Mouse (Mus musculus): Measurements from ENCODE around the gene Clec4e. TPM values are rescaled to one million over a fixed set of nuclear protein-coding genes. Genes with fewer than 3 reads are reported as not detected.
"Not testable (repeated sequence)": the region's sequence is repeated elsewhere in the genome, so short reads cannot be mapped to it uniquely, and the experiment has no call there.

The Clec4e gene
- 0.07 and 0.18 TPM in 2 replicates for polyA plus RNA-seq (2012; rRNA removed)

GRCm38 (mm10) chr6:123289753-123290152, at the start of gene Clec4e:
Clec4e (minus strand) TSS chr6:123289870.
- no peak for DNase-seq (ENCODE audit: low spot score)

- DNase-seq (ENCODE audit: low spot score), result no peak
Measured at GRCm38 (mm10) chr6:123332503-123332902, 42.8 kb upstream of the Clec4e start.

GRCm38 (mm10) chr6:123308033-123308432, 18.4 kb upstream of the Clec4e start, which contains the start of gene Vmn2r19:
Vmn2r19 (plus strand) TSS chr6:123308333.
- DNase-seq (ENCODE audit: low spot score), result no peak

GRCm38 (mm10) chr6:123306315-123306714, 16.6 kb upstream of the Clec4e start:
- DNase-seq (ENCODE audit: low spot score), result not testable (repeated sequence)

GRCm38 (mm10) chr6:123296687-123297086, 7.0 kb upstream of the Clec4e start:
- DNase-seq (ENCODE audit: low spot score), result no peak

GRCm38 (mm10) chr6:123293509-123293908, 3.8 kb upstream of the Clec4e start:
- not testable (repeated sequence) for DNase-seq (ENCODE audit: low spot score)

- DNase-seq (ENCODE audit: low spot score), result no peak
Measured at GRCm38 (mm10) chr6:123292751-123293400, 3.2 kb upstream of the Clec4e start.

GRCm38 (mm10) chr6:123288931-123289330, 739 bp downstream of the Clec4e start:
- DNase-seq (ENCODE audit: low spot score), result no peak

- DNase-seq (ENCODE audit: low spot score), result no peak
Measured at GRCm38 (mm10) chr6:123286311-123286710, 3.4 kb downstream of the Clec4e start.

GRCm38 (mm10) chr6:123279443-123279842, 10.2 kb downstream of the Clec4e start:
- DNase-seq (ENCODE audit: low spot score), result no peak

GRCm38 (mm10) chr6:123266945-123267344, 22.7 kb downstream of the Clec4e start:
- no peak for DNase-seq (ENCODE audit: low spot score)

GRCm38 (mm10) chr6:123265809-123266208, 23.9 kb downstream of the Clec4e start:
- DNase-seq (ENCODE audit: low spot score), result no peak

- no peak for DNase-seq (ENCODE audit: low spot score)
Measured at GRCm38 (mm10) chr6:123264194-123264593, 25.5 kb downstream of the Clec4e start.

- DNase-seq (ENCODE audit: low spot score), result no peak
Measured at GRCm38 (mm10) chr6:123261555-123262161, 28.0 kb downstream of the Clec4e start, which contains the start of gene Clec4d. Clec4d (plus strand) TSS chr6:123262111.

- no peak for DNase-seq (ENCODE audit: low spot score)
Measured at GRCm38 (mm10) chr6:123260868-123261267, 28.8 kb downstream of the Clec4e start.

- no peak for DNase-seq (ENCODE audit: low spot score)
Measured at GRCm38 (mm10) chr6:123259889-123260603, 29.6 kb downstream of the Clec4e start.

- DNase-seq (ENCODE audit: low spot score), result no peak
Measured at GRCm38 (mm10) chr6:123258946-123259345, 30.7 kb downstream of the Clec4e start.

- no peak for DNase-seq (ENCODE audit: low spot score)
Measured at GRCm38 (mm10) chr6:123252735-123253134, 36.9 kb downstream of the Clec4e start.

- DNase-seq (ENCODE audit: low spot score), result not testable (repeated sequence)
Measured at GRCm38 (mm10) chr6:123248862-123249261, 40.8 kb downstream of the Clec4e start.

GRCm38 (mm10) chr6:123244201-123244600, 45.5 kb downstream of the Clec4e start:
- no peak for DNase-seq (ENCODE audit: low spot score)

- no peak for DNase-seq (ENCODE audit: low spot score)
Measured at GRCm38 (mm10) chr6:123237582-123237981, 52.1 kb downstream of the Clec4e start.

All from urinary bladder, adult 2 months (tissue).